Mouse (Mus musculus): ENCODE measurements at regions not wholly inside any gene's neighbourhood (a gene's known extent, or its start where the extent isn't known, plus 50 kb on each side); places are given as distances from the start of the nearest gene placed in this dataset.

GRCm38 (mm10) chr4:95188107-95188506, 136.1 kb upstream of the Jun start:
- H3K79me2 ChIP-seq (replicated peaks; ENCODE audit: control insufficient read depth, insufficient read depth, low read length): no peaks in the 10 kb centered on the region

GRCm38 (mm10) chr4:95191654-95192406, 139.8 kb upstream of the Jun start:
- DNase-seq: no peak
- WGBS: 88% methylated on average over 7 of the region's 7 CpGs
- intact Hi-C loops (cut with DNase I): no loop called here
- no peak overlapping the region for H3K9ac ChIP-seq (ENCODE audit: low read depth, low read length)
- H3K4me1 ChIP-seq (ENCODE audit: control insufficient read depth, insufficient read depth, low read length): peaks cover 5% of the 10 kb centered on the region
- TF ChIP-seq EP300 (IDR thresholded peaks at IDR 0.05; ENCODE audit: insufficient read depth, low read depth, low read length) (no peak), CTCF (IDR thresholded peaks at IDR 0.05) (no peak), POLR2A (IDR thresholded peaks at IDR 0.05; ENCODE audit: insufficient read depth, low read depth, low read length) (no peak)
- H3K27me3 ChIP-seq (ENCODE audit: control insufficient read depth, insufficient read depth, low read length): no peaks in the 10 kb centered on the region
- H3K4me3 ChIP-seq: no peak overlapping the region
- 0 out of 2 replicates have a peak, but pooled peaks cover 2% of the 10 kb centered on the region for H3K36me3 ChIP-seq (ENCODE audit: control insufficient read depth, insufficient read depth, low read length)
- no peaks in the 10 kb centered on the region for H3K79me2 ChIP-seq (replicated peaks; ENCODE audit: control insufficient read depth, insufficient read depth, low read length)
- H3K27ac ChIP-seq: peak overlapping the region; percentile 5; the same call in 1 of the 2 replicates

More at GRCm38 (mm10) chr4:95188107-95188506, 136.1 kb upstream of the Jun start:
- Histone ChIP-seq H3K27ac (no peak overlapping the region), H3K27me3 (ENCODE audit: control insufficient read depth, insufficient read depth, low read length) (no peaks in the 10 kb centered on the region), H3K9ac (ENCODE audit: low read depth, low read length) (no peak overlapping the region), H3K4me3 (no peak overlapping the region), H3K36me3 (ENCODE audit: control insufficient read depth, insufficient read depth, low read length) (no peaks in the 10 kb centered on the region), H3K4me1 (ENCODE audit: control insufficient read depth, insufficient read depth, low read length) (no peaks in the 10 kb centered on the region)
- intact Hi-C loops (cut with DNase I): no loop called here
- no peak for TF ChIP-seq CTCF (IDR thresholded peaks at IDR 0.05)
- TF ChIP-seq POLR2A (IDR thresholded peaks at IDR 0.05; ENCODE audit: insufficient read depth, low read depth, low read length): no peak
- no peak for TF ChIP-seq EP300 (IDR thresholded peaks at IDR 0.05; ENCODE audit: insufficient read depth, low read depth, low read length)
- WGBS: 85% methylated on average over 3 of the region's 3 CpGs
- DNase-seq: no peak

GRCm38 (mm10) chr4:95192562-95192961, 140.5 kb upstream of the Jun start:
- no peak for DNase-seq
- intact Hi-C loops (cut with DNase I): no loop called here
- Histone ChIP-seq H3K4me1 (ENCODE audit: control insufficient read depth, insufficient read depth, low read length) (peaks cover 5% of the 10 kb centered on the region), H3K4me3 (no peak overlapping the region), H3K27ac (peak overlapping the region; percentile 5), H3K9ac (ENCODE audit: low read depth, low read length) (no peak overlapping the region), H3K27me3 (ENCODE audit: control insufficient read depth, insufficient read depth, low read length) (no peaks in the 10 kb centered on the region), H3K36me3 (ENCODE audit: control insufficient read depth, insufficient read depth, low read length) (0 out of 2 replicates have a peak, but pooled peaks cover 2% of the 10 kb centered on the region), H3K79me2 (replicated peaks; ENCODE audit: control insufficient read depth, insufficient read depth, low read length) (no peaks in the 10 kb centered on the region)
- TF ChIP-seq POLR2A (IDR thresholded peaks at IDR 0.05; ENCODE audit: insufficient read depth, low read depth, low read length) (no peak), CTCF (IDR thresholded peaks at IDR 0.05) (no peak), EP300 (IDR thresholded peaks at IDR 0.05; ENCODE audit: insufficient read depth, low read depth, low read length) (no peak)

GRCm38 (mm10) chr4:95193028-95193427, 141.0 kb upstream of the Jun start:
- Histone ChIP-seq H3K4me1 (ENCODE audit: control insufficient read depth, insufficient read depth, low read length) (peaks cover 5% of the 10 kb centered on the region), H3K4me3 (no peak overlapping the region), H3K36me3 (ENCODE audit: control insufficient read depth, insufficient read depth, low read length) (0 out of 2 replicates have a peak, but pooled peaks cover 2% of the 10 kb centered on the region), H3K79me2 (replicated peaks; ENCODE audit: control insufficient read depth, insufficient read depth, low read length) (no peaks in the 10 kb centered on the region), H3K27me3 (ENCODE audit: control insufficient read depth, insufficient read depth, low read length) (no peaks in the 10 kb centered on the region), H3K27ac (peak overlapping the region; percentile 59), H3K9ac (ENCODE audit: low read depth, low read length) (no peak overlapping the region)
- intact Hi-C loops (cut with DNase I): no loop called here
- 7% methylated on average over 4 of the region's 4 CpGs for WGBS
- TF ChIP-seq CTCF (IDR thresholded peaks at IDR 0.05) (no peak), EP300 (IDR thresholded peaks at IDR 0.05; ENCODE audit: insufficient read depth, low read depth, low read length) (peak; percentile 79; the same call in 1 of the 2 replicates), POLR2A (IDR thresholded peaks at IDR 0.05; ENCODE audit: insufficient read depth, low read depth, low read length) (peak; percentile 26; the same call in 1 of the 2 replicates)
- peak; percentile 62 to 84 for DNase-seq

GRCm38 (mm10) chr4:95193473-95193872, 141.5 kb upstream of the Jun start:
- H3K9ac ChIP-seq (ENCODE audit: low read depth, low read length): no peak overlapping the region
- H3K27me3 ChIP-seq (ENCODE audit: control insufficient read depth, insufficient read depth, low read length): no peaks in the 10 kb centered on the region
- peak overlapping the region; percentile 59 for H3K27ac ChIP-seq
- H3K36me3 ChIP-seq (ENCODE audit: control insufficient read depth, insufficient read depth, low read length): 0 out of 2 replicates have a peak, but pooled peaks cover 2% of the 10 kb centered on the region
- no peak for DNase-seq
- intact Hi-C loops (cut with DNase I): no loop called here
- no peaks in the 10 kb centered on the region for H3K79me2 ChIP-seq (replicated peaks; ENCODE audit: control insufficient read depth, insufficient read depth, low read length)
- TF ChIP-seq CTCF (IDR thresholded peaks at IDR 0.05): no peak
- H3K4me3 ChIP-seq: no peak overlapping the region
- 55% methylated on average over 4 of the region's 4 CpGs for WGBS
- peaks cover 5% of the 10 kb centered on the region for H3K4me1 ChIP-seq (ENCODE audit: control insufficient read depth, insufficient read depth, low read length)
